Mouse (Mus musculus) thymus, adult 2 months (tissue): Measurements from ENCODE around the gene Tunar.

Experiments
- CTCF ChIP-seq: fragments of 200-500 bp; IDR thresholded peaks from 2 replicates; pipeline ENCODE4 v1.5.1; 2012; ENCODE audit warnings: mild to moderate bottlenecking, control low read depth, low read length, moderate library complexity, borderline replicate concordance; ENCODE audit not compliant: control insufficient read depth, poor library complexity, insufficient read depth; ENCODE audit errors: extremely low read depth
- POLR2A ChIP-seq: fragments of 200-500 bp; IDR thresholded peaks from 2 replicates; pipeline ENCODE4 v1.6.1; 2012; ENCODE audit warnings: mild to moderate bottlenecking, low read length, control low read depth, moderate library complexity; ENCODE audit not compliant: control insufficient read depth, poor library complexity, insufficient read depth; ENCODE audit errors: extremely low read depth

DNA sequence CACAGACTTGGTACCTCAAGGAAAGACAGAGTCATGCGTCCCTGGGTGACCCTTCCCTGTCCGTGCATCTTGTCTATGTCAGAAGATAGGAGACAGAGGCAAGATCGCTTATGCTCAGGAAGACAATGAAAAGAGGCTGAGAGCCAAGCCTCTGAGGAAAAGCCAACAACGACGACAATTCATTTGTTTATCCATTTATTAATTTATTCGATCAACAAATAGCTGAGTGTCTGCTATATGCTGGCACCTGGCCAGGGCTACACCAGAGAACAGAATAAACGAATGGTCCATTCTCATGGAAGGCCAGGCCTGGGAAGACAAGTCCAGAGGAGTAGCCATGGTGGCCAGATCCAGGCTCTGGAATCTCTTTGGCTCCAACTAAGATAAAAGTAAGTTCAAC, 61.0 kb downstream of the Tunar start:
- TF ChIP-seq POLR2A: no peak
- TF ChIP-seq CTCF: no peak
